Mouse (Mus musculus) olfactory bulb, adult 2 months (tissue): ENCODE results near the gene Ankdd1b. TPM values are rescaled to one million over a fixed set of nuclear protein-coding genes. Genes with fewer than 3 reads are reported as not detected.
A peak's percentile ranks its signal among the peaks of the same experiment; 100 is the strongest.

Experiments
- H3K27ac ChIP-seq: fragments of 200-500 bp; 2 replicates; pipeline ENCODE4 v1.5.1; 2012; ENCODE audit warnings: low read depth, low read length; ENCODE audit not compliant: insufficient read depth
- H3K4me1 ChIP-seq: fragments of 200-500 bp; 2 replicates; pipeline ENCODE4 v1.6.1; 2012; ENCODE audit warnings: low read length; ENCODE audit not compliant: control insufficient read depth, insufficient read depth
- H3K4me3 ChIP-seq: fragments of 200-500 bp; 2 replicates; pipeline ENCODE4 v1.5.1; 2012; ENCODE audit warnings: mild to moderate bottlenecking, low read depth, low read length, moderate library complexity; ENCODE audit not compliant: insufficient read depth
- CTCF ChIP-seq: fragments of 200-500 bp; IDR thresholded peaks from 2 replicates; pipeline ENCODE4 v1.5.1; 2012; ENCODE audit warnings: low read depth, mild to moderate bottlenecking, low read length, moderate library complexity; ENCODE audit not compliant: insufficient read depth
- POLR2A ChIP-seq: fragments of 200-500 bp; IDR thresholded peaks from 2 replicates; pipeline ENCODE4 v1.6.1; 2012; ENCODE audit warnings: mild to moderate bottlenecking, low read depth, low read length, moderate library complexity; ENCODE audit not compliant: insufficient read depth
- WGBS: fragments of 180-500 bp; shearing (Covaris S2); methylation state at CpG from one replicate; pipeline ENCODE4 v1.1.7; 2018; 5-methylcytosine and 5-hydroxymethylcytosine counted together
- polyA plus RNA-seq: library from polyadenylated mRNA; stranded (reverse); fragments of >200 nt; gene quantifications from 2 replicates; pipeline ENCODE4 v1.2.4, GENCODE M21; 2012; ENCODE audit warnings: low replicate concordance; ENCODE audit not compliant: missing spikeins, insufficient read depth, insufficient read length

Ankdd1b gene
- polyA plus RNA-seq, 1 experiment = not detected

DNA sequence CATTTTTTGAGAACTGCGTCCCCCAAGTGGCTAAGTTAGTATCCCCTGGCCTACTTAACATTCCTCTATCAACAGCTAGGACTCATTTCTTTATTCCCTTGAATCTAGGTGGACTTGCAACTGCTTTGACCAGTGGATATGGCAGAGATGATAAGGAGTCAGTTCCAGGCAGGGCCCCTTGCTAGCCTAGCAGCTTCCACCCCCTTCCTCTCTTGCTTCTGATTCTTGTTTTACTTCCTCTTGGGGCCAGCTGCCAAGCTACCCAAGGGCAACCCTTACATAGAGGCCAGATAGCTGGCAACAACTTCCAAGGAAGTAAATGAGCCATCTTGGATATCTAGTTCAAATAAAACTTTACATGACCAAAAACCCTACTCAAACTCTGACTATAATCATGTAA, 34.1 kb downstream of the Ankdd1b start:
- WGBS = 98% methylated on average over 1 of the region's 1 CpGs
- no peak overlapping the region for H3K4me3 ChIP-seq
- TF ChIP-seq CTCF (no peak), POLR2A (no peak)

DNA sequence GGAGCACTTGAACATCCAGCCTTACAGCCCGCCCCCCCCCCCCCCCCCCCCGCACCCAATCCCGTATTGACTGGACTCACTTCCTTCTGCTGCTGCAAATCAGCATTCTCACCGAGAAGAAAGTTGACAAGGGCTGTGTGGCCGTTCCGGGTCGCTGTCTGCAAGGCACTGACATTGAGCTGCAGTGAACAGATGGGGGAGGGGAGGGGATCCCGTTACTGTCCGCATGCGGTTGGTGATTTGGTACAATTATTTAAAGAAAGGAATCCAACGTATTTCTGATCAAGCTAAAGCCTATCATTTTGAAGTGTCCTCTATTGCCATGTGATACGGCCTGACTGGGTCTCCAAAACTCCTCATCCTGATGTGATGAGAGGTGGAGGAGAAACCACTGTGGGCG, 35.2 kb downstream of the Ankdd1b start:
- H3K4me3 ChIP-seq = no peak overlapping the region
- 49% methylated on average over 13 of the region's 13 CpGs for WGBS

More for the DNA sequence above, 34.1 kb downstream of the Ankdd1b start:
- peaks cover 2% of the 10 kb centered on the region; the same call in 1 of the 2 replicates for H3K4me1 ChIP-seq
- H3K27ac ChIP-seq = no peak overlapping the region

DNA sequence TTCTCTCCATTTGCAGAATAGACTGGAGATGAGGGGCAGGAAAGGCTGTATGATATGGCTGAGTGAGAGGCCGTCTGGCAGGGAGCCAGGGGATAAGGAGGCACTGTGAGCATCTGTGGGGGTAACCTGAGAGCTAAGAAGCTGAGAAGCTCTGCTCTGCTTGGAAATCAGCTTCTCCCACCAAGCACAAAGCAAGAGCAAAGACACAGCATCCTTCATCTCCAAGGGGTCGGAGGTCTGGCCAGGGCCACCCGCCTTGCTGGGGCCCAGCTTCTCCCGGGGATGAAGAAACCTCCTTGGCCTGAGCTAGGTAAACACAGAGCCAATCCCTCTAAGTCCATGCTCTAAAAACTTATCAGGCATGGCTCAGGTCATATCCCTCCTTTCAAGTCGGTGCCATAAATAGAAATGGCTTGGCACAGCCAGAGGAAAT, 36.1 kb downstream of the Ankdd1b start:
- H3K27ac ChIP-seq = no peak overlapping the region
- TF ChIP-seq POLR2A (no peak), CTCF (no peak)
- no peak overlapping the region for H3K4me3 ChIP-seq
- H3K4me1 ChIP-seq = peaks cover 2% of the 10 kb centered on the region; the same call in 1 of the 2 replicates
- 64% methylated on average over 5 of the region's 5 CpGs for WGBS

More for the DNA sequence above, 35.2 kb downstream of the Ankdd1b start:
- peaks cover 2% of the 10 kb centered on the region; the same call in 1 of the 2 replicates for H3K4me1 ChIP-seq
- no peak overlapping the region for H3K27ac ChIP-seq
- no peak for TF ChIP-seq POLR2A
- TF ChIP-seq CTCF = no peak

DNA sequence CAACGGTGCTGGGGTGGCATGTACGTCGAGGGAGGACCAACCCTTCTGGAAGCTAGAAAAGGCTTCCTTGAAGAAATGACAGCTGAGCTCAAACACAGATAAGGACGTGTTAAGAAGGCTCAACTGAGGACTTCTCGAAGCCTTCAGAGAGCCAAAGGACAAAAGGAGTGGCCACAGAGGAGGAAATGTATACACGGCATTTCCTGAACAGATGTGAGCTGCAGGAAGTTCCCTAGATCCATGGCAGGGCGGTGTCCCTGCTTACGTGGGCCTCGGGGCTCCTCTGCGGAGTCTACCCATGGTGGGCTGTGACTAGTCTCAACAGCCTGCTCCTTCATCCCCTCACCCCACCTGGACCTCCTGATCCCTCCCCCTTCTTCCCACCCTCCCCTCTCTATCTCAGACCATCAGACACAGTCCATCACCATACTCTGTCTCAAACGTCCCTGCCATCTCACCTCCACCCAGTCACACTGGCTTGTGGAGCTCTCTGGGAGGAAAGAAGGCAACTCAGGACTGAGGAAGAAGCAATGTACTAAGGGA, 37.3 kb downstream of the Ankdd1b start:
- Histone ChIP-seq H3K4me3 (no peak overlapping the region), H3K27ac (no peak overlapping the region), H3K4me1 (peaks cover 2% of the 10 kb centered on the region; the same call in 1 of the 2 replicates)
- WGBS = 92% methylated on average over 11 of the region's 11 CpGs
- no peak for TF ChIP-seq POLR2A
- TF ChIP-seq CTCF = no peak

DNA sequence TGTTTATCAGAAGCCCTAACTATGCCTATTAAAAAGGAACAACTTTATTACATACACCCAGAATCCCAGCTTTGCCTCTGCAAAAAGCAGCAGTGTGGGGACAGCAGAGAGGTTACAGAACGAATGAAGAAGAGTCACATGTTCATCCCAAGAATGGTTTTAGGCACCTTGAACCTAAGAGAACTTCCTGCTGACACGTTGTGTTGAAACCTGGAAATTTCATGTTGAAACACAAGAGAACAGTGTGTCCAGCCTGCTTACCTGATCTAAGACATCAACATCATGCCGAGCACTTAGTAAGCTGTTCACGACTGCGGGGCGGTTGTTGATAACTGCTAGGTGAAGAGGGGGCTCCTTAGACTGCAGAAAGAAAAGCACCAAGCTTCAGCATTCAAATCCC, 38.0 kb downstream of the Ankdd1b start:
- H3K4me1 ChIP-seq = peaks cover 2% of the 10 kb centered on the region; the same call in 1 of the 2 replicates
- 93% methylated on average over 6 of the region's 6 CpGs for WGBS
- TF ChIP-seq POLR2A (no peak), CTCF (no peak)

DNA sequence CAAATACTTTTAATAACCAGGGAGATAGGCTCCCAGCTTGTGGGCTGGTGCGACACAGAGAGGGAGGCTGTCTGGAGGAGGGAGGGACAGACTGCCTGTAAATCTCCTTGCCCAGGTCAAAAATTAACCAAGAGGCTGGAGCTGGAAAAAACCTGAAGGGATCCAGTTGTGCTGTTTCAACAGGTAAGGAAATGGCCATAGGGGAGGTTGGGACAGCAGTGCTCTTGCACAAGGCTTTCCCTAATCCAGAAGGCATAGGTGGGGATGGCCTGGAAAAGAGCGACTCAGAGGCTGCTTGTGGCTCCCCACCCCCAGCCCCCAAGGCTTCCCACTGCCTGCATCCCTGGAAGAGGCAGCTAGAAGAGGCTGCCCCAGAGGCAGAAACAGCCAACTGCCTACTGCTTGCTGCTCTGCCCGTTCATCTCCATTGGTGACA, 38.6 kb downstream of the Ankdd1b start:
- TF ChIP-seq POLR2A (no peak), CTCF (no peak)
- Histone ChIP-seq H3K4me3 (no peak overlapping the region), H3K4me1 (peaks cover 4% of the 10 kb centered on the region; the same call in 1 of the 2 replicates), H3K27ac (no peak overlapping the region)
- 82% methylated on average over 3 of the region's 3 CpGs for WGBS

More for the DNA sequence above, 38.0 kb downstream of the Ankdd1b start:
- H3K4me3 ChIP-seq = no peak overlapping the region
- no peak overlapping the region for H3K27ac ChIP-seq

DNA sequence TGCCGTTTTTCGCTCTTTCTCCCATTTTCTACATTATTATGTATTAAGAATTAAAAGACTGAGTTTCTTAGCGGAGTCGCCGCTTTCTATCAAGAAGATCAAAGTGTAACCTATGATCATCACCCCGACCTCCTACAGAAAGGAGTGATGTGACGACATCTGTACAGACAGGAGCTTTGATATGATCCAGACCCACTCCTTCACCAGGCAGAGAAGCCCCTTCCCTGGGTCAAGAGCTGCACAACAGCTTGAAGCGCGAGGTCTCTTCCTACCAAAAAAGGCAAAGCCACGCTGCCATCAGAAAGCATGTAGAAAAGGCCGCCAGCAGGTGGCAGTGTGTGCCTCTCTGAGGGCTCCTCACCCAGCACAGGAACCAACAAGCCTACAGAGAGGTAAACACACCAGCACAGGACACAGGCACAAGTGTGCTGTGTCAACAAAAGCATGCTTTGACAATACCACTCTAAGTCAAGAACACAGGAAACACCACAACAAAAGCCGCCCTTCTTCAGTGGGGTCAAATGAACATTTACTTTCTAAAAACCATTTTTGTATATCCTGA, 39.3 kb downstream of the Ankdd1b start:
- 40% methylated on average over 12 of the region's 12 CpGs for WGBS
- Histone ChIP-seq H3K4me3 (no peak overlapping the region), H3K27ac (no peak overlapping the region), H3K4me1 (peaks cover 5% of the 10 kb centered on the region; the same call in 1 of the 2 replicates)
- TF ChIP-seq CTCF = peak; percentile 85
- no peak for TF ChIP-seq POLR2A

DNA sequence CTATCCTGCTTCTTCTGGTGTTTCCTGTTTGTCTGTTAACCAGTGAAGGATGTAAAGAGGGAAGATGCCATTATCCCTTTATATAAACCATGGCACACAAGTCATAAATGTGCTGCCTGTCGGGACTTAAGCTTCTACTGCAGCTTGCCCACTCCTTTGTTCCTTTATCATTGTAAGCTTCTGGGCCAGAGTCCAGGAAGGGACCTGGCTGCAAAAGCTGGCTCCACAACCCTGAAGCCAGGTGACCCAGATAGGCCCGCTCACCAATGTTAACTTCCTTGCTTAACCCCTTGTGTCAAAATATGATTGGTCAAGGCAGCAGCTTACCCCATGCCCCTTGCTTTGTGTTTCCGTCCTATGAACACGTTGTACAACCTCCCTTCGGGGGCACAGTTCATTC, 42.5 kb downstream of the Ankdd1b start:
- TF ChIP-seq POLR2A (no peak), CTCF (no peak)
- Histone ChIP-seq H3K4me1 (peaks cover 18% of the 10 kb centered on the region), H3K4me3 (no peak overlapping the region), H3K27ac (no peak overlapping the region)
- WGBS = 79% methylated on average over 5 of the region's 5 CpGs

DNA sequence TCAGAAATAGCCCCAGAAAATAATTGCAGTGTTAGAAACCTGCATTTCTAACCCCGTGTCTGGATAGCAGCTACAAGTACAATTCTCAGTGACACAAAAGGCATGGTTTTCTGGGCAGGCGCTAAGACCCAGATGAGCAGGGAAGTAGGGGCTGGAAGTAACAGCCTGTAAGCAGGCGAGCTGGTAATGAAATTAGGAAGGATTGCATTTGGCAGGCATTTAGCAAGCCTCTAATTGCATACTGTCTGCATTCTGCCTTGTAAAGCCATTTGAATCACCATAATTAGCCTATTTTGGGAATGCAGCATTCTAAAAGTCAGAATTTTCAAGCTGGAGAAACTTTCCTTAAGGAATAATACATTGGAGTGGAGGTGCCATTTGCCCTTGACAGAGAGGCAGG, 45.0 kb downstream of the Ankdd1b start:
- TF ChIP-seq POLR2A (no peak), CTCF (no peak)
- H3K27ac ChIP-seq = no peak overlapping the region
- H3K4me3 ChIP-seq = no peak overlapping the region
- H3K4me1 ChIP-seq = peaks cover 18% of the 10 kb centered on the region
- 15% methylated on average over 3 of the region's 3 CpGs for WGBS
